Mouse (Mus musculus) forebrain, embryonic 11.5 days (tissue): ENCODE data around the gene Gm47429. TPM values are rescaled to one million over a fixed set of nuclear protein-coding genes. Genes with fewer than 3 reads are reported as not detected.

Experiments
- ATAC-seq: fragments of 200-750 bp; cut with Nextera tagmentation; replicated peaks from 2 replicates; pipeline ENCODE4 v1.8.0; 2017; ENCODE audit warnings: moderate TSS enrichment; ENCODE audit not compliant: low FRiP score
- DNase-seq: peaks from one replicate; pipeline ENCODE4 v3.0.0-alpha.2; 2017; ENCODE audit warnings: low spot score
- H3K27ac ChIP-seq: fragments of 300-500 bp; sonication (generic); 2 replicates; pipeline ENCODE4 v1.5.1; 2014; ENCODE audit warnings: low read depth, low read length
- H3K27me3 ChIP-seq: fragments of 300-500 bp; sonication (generic); 2 replicates; pipeline ENCODE4 v1.6.1; 2014; ENCODE audit warnings: mild to moderate bottlenecking, low read length, mixed read lengths; ENCODE audit not compliant: control insufficient read depth, insufficient read depth
- H3K36me3 ChIP-seq: fragments of 300-500 bp; sonication (generic); 2 replicates; pipeline ENCODE4 v1.6.1; 2014; ENCODE audit warnings: mild to moderate bottlenecking, low read length, moderate library complexity, mixed read lengths; ENCODE audit not compliant: control insufficient read depth, insufficient read depth
- H3K4me1 ChIP-seq: fragments of 300-500 bp; sonication (generic); replicated peaks from 2 replicates; pipeline ENCODE4 v1.6.1; 2014; ENCODE audit warnings: low read length, mixed read lengths; ENCODE audit not compliant: control insufficient read depth, insufficient read depth
- H3K4me2 ChIP-seq: fragments of 300-500 bp; sonication (generic); 2 replicates; pipeline ENCODE4 v1.6.1; 2014; ENCODE audit warnings: low read depth, mild to moderate bottlenecking, low read length, moderate library complexity, mixed read lengths; ENCODE audit not compliant: severe bottlenecking
- H3K4me3 ChIP-seq: fragments of 300-500 bp; sonication (generic); 2 replicates; pipeline ENCODE4 v1.5.1; 2014; ENCODE audit warnings: low read depth, low read length
- H3K9ac ChIP-seq: fragments of 300-500 bp; sonication (generic); 2 replicates; pipeline ENCODE4 v1.6.1; 2014; ENCODE audit warnings: low read length
- H3K9me3 ChIP-seq: fragments of 300-500 bp; sonication (generic); 2 replicates; pipeline ENCODE4 v1.6.1; 2016; ENCODE audit warnings: low read length, mixed read lengths; ENCODE audit not compliant: control insufficient read depth
- WGBS: fragments of 180-500 bp; shearing (Covaris S2); extraction: QIAGEN DNeasy Blood & Tissue Kit; methylation state at CpG from one replicate; pipeline ENCODE4 v1.1.7; 2014; 5-methylcytosine and 5-hydroxymethylcytosine counted together
- polyA plus RNA-seq: library from polyadenylated mRNA; unstranded; fragments of >200 nt; fragmentation: Nextera tagmentation; extraction: Ambion mirVana; gene quantifications from 2 replicates; pipeline ENCODE4 v1.2.1, GENCODE M21; 2014

Gm47429 gene
- polyA plus RNA-seq, 1 experiment from 2014 or later, result not detected

DNA sequence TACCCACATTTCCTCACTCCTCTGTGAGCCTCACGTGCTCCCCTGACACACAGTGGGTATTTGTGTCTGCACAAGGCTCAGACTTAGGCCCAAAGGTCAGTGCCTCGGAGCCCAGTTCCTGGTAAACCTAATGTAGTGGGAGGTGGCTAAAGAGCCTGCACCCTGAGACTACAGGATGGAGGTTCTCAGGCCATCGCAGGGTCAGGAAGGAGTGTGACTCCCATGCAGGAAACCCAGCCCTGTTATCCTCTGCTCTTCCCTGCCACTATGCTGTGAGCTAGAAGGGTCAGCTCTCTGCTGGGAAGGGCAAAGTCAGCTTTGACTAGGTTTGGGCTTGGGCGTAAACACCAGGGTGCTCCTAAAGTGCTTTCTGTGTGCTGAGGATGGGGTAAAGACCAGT lies 17.0 kb downstream of the Gm47429 start:
- H3K9ac ChIP-seq, result no peak overlapping the region
- H3K27me3 ChIP-seq, result no peaks in the 10 kb centered on the region
- no peaks in the 10 kb centered on the region for H3K4me1 ChIP-seq
- ATAC-seq, result no peak
- no peaks in the 10 kb centered on the region for H3K9me3 ChIP-seq
- DNase-seq, result no peak
- no peak overlapping the region for H3K27ac ChIP-seq
- 89% methylated on average over 4 of the region's 4 CpGs for WGBS
- peaks cover 3% of the 10 kb centered on the region; the same call in 1 of the 2 replicates for H3K36me3 ChIP-seq
- H3K4me3 ChIP-seq, result no peak overlapping the region
- no peak overlapping the region for H3K4me2 ChIP-seq

DNA sequence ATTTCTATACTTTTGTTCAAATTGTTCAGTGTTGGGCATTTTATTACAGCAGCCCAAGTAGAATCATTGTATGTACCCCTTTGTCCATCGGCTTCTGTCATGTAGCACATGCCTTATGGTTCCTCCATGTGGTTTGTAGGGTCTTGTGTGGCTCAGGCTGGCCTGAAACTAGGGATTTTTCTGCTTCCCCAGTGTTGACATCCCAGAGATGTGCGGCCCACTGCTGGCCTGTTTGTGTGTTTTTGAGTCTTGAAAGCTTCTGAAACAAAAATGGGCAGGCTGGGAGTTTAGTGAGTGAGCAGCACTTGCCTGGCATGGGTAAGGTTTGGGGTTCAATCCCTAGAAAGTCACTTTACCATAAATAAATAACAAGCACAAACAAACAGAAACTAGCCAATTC lies 19.2 kb downstream of the Gm47429 start:
- 91% methylated on average over 2 of the region's 2 CpGs for WGBS
- ATAC-seq (no peak), DNase-seq (no peak)
- H3K4me1 ChIP-seq, result no peaks in the 10 kb centered on the region
- H3K4me3 ChIP-seq, result no peak overlapping the region
- peaks cover 3% of the 10 kb centered on the region; the same call in 1 of the 2 replicates for H3K36me3 ChIP-seq
- H3K9ac ChIP-seq, result no peak overlapping the region
- H3K27ac ChIP-seq, result no peak overlapping the region
- H3K27me3 ChIP-seq, result no peaks in the 10 kb centered on the region
- no peak overlapping the region for H3K4me2 ChIP-seq
- H3K9me3 ChIP-seq, result no peaks in the 10 kb centered on the region

DNA sequence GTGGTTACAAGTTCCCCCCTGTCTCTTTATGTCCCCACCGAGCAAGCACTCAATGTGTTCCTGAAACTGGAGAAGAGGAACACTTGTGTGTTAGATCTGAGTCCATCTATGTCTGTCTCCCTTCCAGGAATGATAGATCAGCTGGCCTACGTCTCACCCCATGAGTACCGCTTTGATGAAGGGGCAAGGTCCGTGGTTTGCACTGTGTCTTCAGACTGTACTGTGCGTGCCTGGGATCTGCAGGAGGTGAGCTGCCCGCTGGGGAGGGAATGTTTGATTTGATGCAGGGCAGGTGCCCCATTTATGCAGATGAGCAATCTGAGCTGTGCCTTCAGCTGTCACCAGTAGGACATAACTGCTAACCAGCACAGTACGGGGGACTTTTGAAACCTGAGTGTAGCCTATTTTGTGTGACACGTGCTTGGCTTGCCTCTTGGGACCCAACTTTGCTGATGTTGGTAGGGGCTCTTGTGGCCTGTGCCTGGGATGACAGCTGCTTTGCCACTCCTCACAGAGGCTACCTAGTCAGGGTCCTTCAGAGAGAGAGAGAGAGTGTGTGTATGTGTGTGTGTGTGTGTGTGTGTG lies 20.0 kb downstream of the Gm47429 start:
- no peaks in the 10 kb centered on the region for H3K27me3 ChIP-seq
- ATAC-seq (no peak), DNase-seq (no peak)
- no peak overlapping the region for H3K9ac ChIP-seq
- peaks cover 3% of the 10 kb centered on the region; the same call in 1 of the 2 replicates for H3K36me3 ChIP-seq
- no peaks in the 10 kb centered on the region for H3K9me3 ChIP-seq
- H3K4me3 ChIP-seq, result no peak overlapping the region
- H3K27ac ChIP-seq, result no peak overlapping the region
- H3K4me1 ChIP-seq, result no peaks in the 10 kb centered on the region
- 94% methylated on average over 8 of the region's 8 CpGs for whole genome bisulfite sequencing
- no peak overlapping the region for H3K4me2 ChIP-seq

DNA sequence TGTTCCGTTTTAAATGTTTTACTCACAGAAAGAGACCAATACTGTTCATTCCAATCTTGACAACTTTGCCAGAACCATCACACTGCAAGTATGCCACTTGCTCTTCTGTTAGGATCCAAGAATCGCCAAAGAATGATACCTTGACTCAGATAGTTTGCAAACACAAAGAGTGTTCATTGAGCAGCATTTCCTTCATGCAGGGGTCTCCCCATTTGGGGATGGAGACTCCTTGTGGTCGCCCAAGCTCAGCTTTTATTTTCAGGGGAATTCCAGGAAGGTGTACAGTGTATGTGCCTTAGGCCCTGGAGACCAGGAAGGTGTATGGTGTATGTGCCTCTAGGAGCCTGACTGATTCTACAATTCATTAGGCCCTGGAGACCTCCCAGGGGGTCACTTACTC lies 25.3 kb downstream of the Gm47429 start:
- Histone ChIP-seq H3K4me3 (peak overlapping the region; percentile 76), H3K4me2 (peak overlapping the region; percentile 70), H3K27me3 (no peaks in the 10 kb centered on the region), H3K36me3 (no peaks in the 10 kb centered on the region), H3K4me1 (no peaks in the 10 kb centered on the region), H3K9me3 (no peaks in the 10 kb centered on the region), H3K27ac (no peak overlapping the region), H3K9ac (peak overlapping the region; percentile 82)
- WGBS, result 40% methylated on average over 3 of the region's 3 CpGs
- no peak for DNase-seq
- no peak for ATAC-seq

DNA sequence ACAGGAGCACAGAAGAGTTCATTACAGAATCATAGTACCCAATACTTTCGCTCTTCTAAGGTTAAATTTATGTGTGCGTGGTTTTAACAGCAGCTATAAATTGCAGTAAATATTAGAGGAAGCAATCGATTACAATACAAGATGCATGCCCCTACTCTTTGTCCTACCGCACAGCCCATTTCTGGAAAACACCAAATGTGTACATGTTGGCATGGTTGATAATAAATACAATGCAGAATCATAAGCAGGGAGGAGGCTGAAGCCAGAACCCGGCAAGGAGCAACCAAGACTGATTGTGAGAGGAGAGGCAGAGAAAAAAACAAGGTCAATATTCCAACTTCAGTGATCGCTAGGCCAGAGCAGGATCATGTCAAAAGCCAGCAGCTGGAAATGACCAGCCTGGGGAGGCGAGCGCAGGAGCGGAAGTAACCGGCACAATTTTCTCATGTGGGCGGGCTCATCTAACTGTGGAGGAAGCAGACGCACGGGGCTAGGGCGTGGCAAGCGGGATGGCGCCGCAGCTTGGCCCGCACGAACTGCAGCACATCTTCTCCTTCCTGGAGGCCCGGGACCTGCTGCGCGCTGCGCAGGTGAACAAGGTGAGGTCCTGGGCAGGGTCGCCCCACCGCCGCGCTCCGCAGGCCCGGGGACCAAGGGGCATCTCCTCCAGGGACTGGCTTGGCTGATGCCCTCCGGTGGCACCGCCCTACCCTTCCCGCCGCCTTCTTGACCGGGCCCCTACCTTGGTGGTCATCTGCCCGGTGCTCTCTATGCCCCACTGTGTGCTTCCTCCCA lies 26.1 kb downstream of the Gm47429 start, which contains the start of gene Fbxw17:
Gene Fbxw17 (plus strand): TSS at position 476 of the 795 bp plus-strand sequence.
- WGBS, result 13% methylated on average over 32 of the region's 35 CpGs
- Histone ChIP-seq H3K27ac (no peak within 1 kb of the TSS), H3K36me3 (no peaks in the 10 kb centered on the region), H3K9me3 (no peaks in the 10 kb centered on the region), H3K9ac (peak within 1 kb of the TSS; percentile 82), H3K27me3 (no peaks in the 10 kb centered on the region), H3K4me3 (peak within 1 kb of the TSS; percentile 76), H3K4me1 (no peaks in the 10 kb centered on the region), H3K4me2 (peak within 1 kb of the TSS; percentile 70)
- ATAC-seq, result peak; percentile 98
- DNase-seq, result peak; percentile 84

Other genes starting within 250 kb of the Gm47429 start
- gene Gm906, start 193.6 kb downstream of the Gm47429 start, polyA plus RNA-seq, result not detected in 2 replicates
- 26.0 and 31.9 TPM in 2 replicates for gene Fbxw17, start 26.0 kb downstream of the Gm47429 start, polyA plus RNA-seq
- not detected in 2 replicates for gene Nutm2, start 23.4 kb upstream of the Gm47429 start, polyA plus RNA-seq
- not detected in 2 replicates for gene Gm904, start 199.3 kb upstream of the Gm47429 start, polyA plus RNA-seq